Mouse (Mus musculus) spleen, adult 2 months (tissue): Measurements from ENCODE around the gene Cep112. TPM values are rescaled to one million over a fixed set of nuclear protein-coding genes. Genes with fewer than 3 reads are reported as not detected.

ENCODE experiments used
- DNase-seq, 2 experiments: peaks; one replicate each; pipeline versions ENCODE4 v3.0.0 to v3.0.0-alpha.2; 2012 to 2021; ENCODE audit warnings: low spot score in 2 of 2, low read depth in 1 of 2
- H3K27ac ChIP-seq: fragments of 200-500 bp; 2 replicates; pipeline ENCODE4 v1.5.1; 2012; ENCODE audit warnings: low read length, inconsistent platforms; ENCODE audit not compliant: insufficient read depth
- H3K27me3 ChIP-seq: fragments of 200-500 bp; 2 replicates; pipeline ENCODE4 v1.6.1; 2012; ENCODE audit warnings: mild to moderate bottlenecking, moderate library complexity, low read length, inconsistent platforms; ENCODE audit not compliant: control insufficient read depth, insufficient read depth
- H3K36me3 ChIP-seq: fragments of 200-500 bp; 2 replicates; pipeline ENCODE4 v1.6.1; 2012; ENCODE audit warnings: mild to moderate bottlenecking, low read length, inconsistent platforms; ENCODE audit not compliant: control insufficient read depth, insufficient read depth
- H3K4me1 ChIP-seq: fragments of 200-500 bp; 2 replicates; pipeline ENCODE4 v1.6.1; 2011; ENCODE audit warnings: inconsistent platforms; ENCODE audit not compliant: control insufficient read depth, insufficient read depth, insufficient read length
- H3K4me3 ChIP-seq: fragments of 200-500 bp; 2 replicates; pipeline ENCODE4 v1.5.1; 2011; ENCODE audit warnings: mild to moderate bottlenecking, inconsistent platforms; ENCODE audit not compliant: insufficient read depth, insufficient read length; ENCODE audit errors: extremely low read depth
- CTCF ChIP-seq: fragments of 200-500 bp; IDR thresholded peaks from 2 replicates; pipeline ENCODE4 v1.5.1; 2011; ENCODE audit warnings: mild to moderate bottlenecking, inconsistent platforms; ENCODE audit not compliant: insufficient read depth, insufficient read length, insufficient replicate concordance; ENCODE audit errors: extremely low read depth
- POLR2A ChIP-seq: fragments of 200-500 bp; IDR thresholded peaks from 2 replicates; pipeline ENCODE4 v1.6.1; 2011; ENCODE audit warnings: low read depth, low read length, inconsistent platforms
- WGBS: fragments of 180-500 bp; shearing (Covaris S2); methylation state at CpG from one replicate; pipeline ENCODE4 v1.1.7; 2018; 5-methylcytosine and 5-hydroxymethylcytosine counted together
- polyA plus RNA-seq: library from polyadenylated mRNA; depleted of rRNA; stranded (reverse); fragments of >200 nt; gene quantifications from 2 replicates; pipeline ENCODE4 v1.2.3, GENCODE M21; 2012

Gene Cep112
- polyA plus RNA-seq, 1 experiment: 0.29 TPM

- TF ChIP-seq POLR2A (no peak), CTCF (no peak)
- 73% methylated on average over 3 of the region's 3 CpGs for WGBS
Observed at GRCm38 (mm10) chr11:108534014-108534413, 109.0 kb downstream of the Cep112 start.

GRCm38 (mm10) chr11:108552997-108553622 lies 128.1 kb downstream of the Cep112 start:
- no peak for DNase-seq
- WGBS: 90% methylated on average over 4 of the region's 4 CpGs
- no peaks in the 10 kb centered on the region for H3K36me3 ChIP-seq
- H3K4me1 ChIP-seq: no peaks in the 10 kb centered on the region
- H3K27ac ChIP-seq: no peak overlapping the region
- TF ChIP-seq POLR2A (no peak), CTCF (no peak)
- H3K4me3 ChIP-seq: no peak overlapping the region
- H3K27me3 ChIP-seq: no peaks in the 10 kb centered on the region

More at GRCm38 (mm10) chr11:108534014-108534413, 109.0 kb downstream of the Cep112 start:
- no peak for DNase-seq
- no peak overlapping the region for H3K27ac ChIP-seq
- H3K27me3 ChIP-seq: no peaks in the 10 kb centered on the region
- no peaks in the 10 kb centered on the region for H3K4me1 ChIP-seq
- H3K36me3 ChIP-seq: no peaks in the 10 kb centered on the region
- H3K4me3 ChIP-seq: no peak overlapping the region

GRCm38 (mm10) chr11:108553881-108554280 lies 128.9 kb downstream of the Cep112 start:
- WGBS: 70% methylated on average over 1 of the region's 1 CpGs
- Histone ChIP-seq H3K27me3 (peaks cover 1% of the 10 kb centered on the region; the same call in 1 of the 2 replicates), H3K4me1 (no peaks in the 10 kb centered on the region), H3K36me3 (no peaks in the 10 kb centered on the region), H3K4me3 (no peak overlapping the region), H3K27ac (no peak overlapping the region)
- TF ChIP-seq POLR2A (no peak), CTCF (no peak)
- DNase-seq: no peak

GRCm38 (mm10) chr11:108558544-108558943 lies 133.6 kb downstream of the Cep112 start:
- Histone ChIP-seq H3K4me3 (no peak overlapping the region), H3K4me1 (no peaks in the 10 kb centered on the region), H3K27me3 (peaks cover 1% of the 10 kb centered on the region; the same call in 1 of the 2 replicates), H3K36me3 (no peaks in the 10 kb centered on the region), H3K27ac (no peak overlapping the region)
- TF ChIP-seq POLR2A (no peak), CTCF (no peak)
- WGBS: 80% methylated on average over 4 of the region's 4 CpGs
- DNase-seq: no peak

GRCm38 (mm10) chr11:108559506-108559905 lies 134.5 kb downstream of the Cep112 start:
- DNase-seq: no peak
- no peak overlapping the region for H3K4me3 ChIP-seq
- H3K4me1 ChIP-seq: no peaks in the 10 kb centered on the region
- TF ChIP-seq CTCF: no peak
- no peak for TF ChIP-seq POLR2A
- no peak overlapping the region for H3K27ac ChIP-seq
- H3K27me3 ChIP-seq: peaks cover 1% of the 10 kb centered on the region; the same call in 1 of the 2 replicates
- H3K36me3 ChIP-seq: no peaks in the 10 kb centered on the region

- WGBS: 70% methylated on average over 5 of the region's 5 CpGs
- H3K4me3 ChIP-seq: no peak overlapping the region
- H3K36me3 ChIP-seq: no peaks in the 10 kb centered on the region
- peaks cover 1% of the 10 kb centered on the region; the same call in 1 of the 2 replicates for H3K27me3 ChIP-seq
- TF ChIP-seq CTCF (no peak), POLR2A (no peak)
- no peak overlapping the region for H3K27ac ChIP-seq
- DNase-seq: no peak
- H3K4me1 ChIP-seq: no peaks in the 10 kb centered on the region
Observed at GRCm38 (mm10) chr11:108562076-108562475, 137.1 kb downstream of the Cep112 start.

GRCm38 (mm10) chr11:108586551-108587184 lies 161.7 kb downstream of the Cep112 start:
- no peak for DNase-seq
- H3K36me3 ChIP-seq: no peaks in the 10 kb centered on the region
- H3K27ac ChIP-seq: no peak overlapping the region
- no peaks in the 10 kb centered on the region for H3K4me1 ChIP-seq
- TF ChIP-seq POLR2A (no peak), CTCF (no peak)
- no peaks in the 10 kb centered on the region for H3K27me3 ChIP-seq
- no peak overlapping the region for H3K4me3 ChIP-seq
- 83% methylated on average over 7 of the region's 7 CpGs for WGBS
